Mouse (Mus musculus) heart, adult 2 months (tissue): ENCODE data around the gene Tbrg4. TPM values are rescaled to one million over a fixed set of nuclear protein-coding genes. Genes with fewer than 3 reads are reported as not detected.

Experiments
- DNase-seq, 2 experiments: peaks; one replicate each; pipeline ENCODE4 v3.0.0; 2021
- H3K27ac ChIP-seq: fragments of 200-600 bp; 2 replicates; pipeline ENCODE4 v1.8.1; 2022
- H3K27me3 ChIP-seq: fragments of 200-500 bp; 2 replicates; pipeline ENCODE4 v1.6.1; 2012; ENCODE audit warnings: mild to moderate bottlenecking, low read length, inconsistent platforms, mixed read lengths; ENCODE audit not compliant: control insufficient read depth, insufficient read depth
- H3K36me3 ChIP-seq: fragments of 200-500 bp; 2 replicates; pipeline ENCODE4 v1.6.1; 2012; ENCODE audit warnings: low read length, inconsistent platforms; ENCODE audit not compliant: control insufficient read depth, insufficient read depth
- H3K4me1 ChIP-seq: fragments of 200-500 bp; 2 replicates; pipeline ENCODE4 v1.6.1; 2011; ENCODE audit warnings: low read length; ENCODE audit not compliant: control insufficient read depth, insufficient read depth
- H3K4me3 ChIP-seq: fragments of 200-600 bp; 2 replicates; pipeline ENCODE4 v1.8.1; 2022
- H3K79me2 ChIP-seq: fragments of 200-500 bp; replicated peaks from 2 replicates; pipeline ENCODE4 v1.6.1; 2012; ENCODE audit warnings: mild to moderate bottlenecking, inconsistent platforms, low read length, moderate library complexity, mixed read lengths; ENCODE audit not compliant: control insufficient read depth, insufficient read depth
- H3K9ac ChIP-seq: fragments of 200-500 bp; 2 replicates; pipeline ENCODE4 v1.6.1; 2012; ENCODE audit warnings: low read depth, mild to moderate bottlenecking, control low read depth, inconsistent platforms, low read length, mixed read lengths
- CTCF ChIP-seq: fragments of 200-600 bp; IDR thresholded peaks from 2 replicates; pipeline ENCODE4 v1.8.1; 2022; ENCODE audit warnings: antibody characterized with exemption, mild to moderate bottlenecking, moderate library complexity
- EP300 ChIP-seq: fragments of 200-500 bp; IDR thresholded peaks from 2 replicates; pipeline ENCODE4 v1.6.1; 2011; ENCODE audit warnings: low read depth, low read length, control low read depth; ENCODE audit not compliant: insufficient read depth
- POLR2A ChIP-seq: fragments of 200-500 bp; IDR thresholded peaks from 2 replicates; pipeline ENCODE4 v1.6.1; 2011; ENCODE audit warnings: mild to moderate bottlenecking, low read depth, low read length, control low read depth; ENCODE audit not compliant: insufficient read depth
- WGBS: fragments of 180-500 bp; shearing (Covaris S2); methylation state at CpG from one replicate; pipeline ENCODE4 v1.1.7; 2018; 5-methylcytosine and 5-hydroxymethylcytosine counted together
- intact Hi-C: fragments of 180-260 bp; cut with DNase I; formaldehyde crosslinking; loops from one replicate; pipeline ENCODE4 v1.15.1; 2025
- polyA plus RNA-seq: library from polyadenylated mRNA; depleted of rRNA; stranded (reverse); fragments of >200 nt; gene quantifications from 2 replicates; pipeline ENCODE4 v1.2.3, GENCODE M21; 2012; rRNA removed
- total RNA-seq, 2 experiments: library from RNA; stranded (reverse); gene quantifications; 2 replicates each; pipeline ENCODE4 v1.2.3; 2021

Tbrg4 gene
- total and polyA plus RNA-seq, 3 experiments, result 85.1 to 110 (median 95.8) TPM

- peak; percentile 51 to 61 for DNase-seq
- H3K27me3 ChIP-seq, result no peaks in the 10 kb centered on the region
- peaks cover 9% of the 10 kb centered on the region for H3K4me1 ChIP-seq
- no peak overlapping the region for H3K9ac ChIP-seq
- no peak overlapping the region for H3K4me3 ChIP-seq
- intact Hi-C loops, result no loop called here
- 54% methylated on average over 11 of the region's 11 CpGs for WGBS
- peaks cover 2% of the 10 kb centered on the region for H3K79me2 ChIP-seq
- H3K36me3 ChIP-seq, result peaks cover 4% of the 10 kb centered on the region; the same call in 1 of the 2 replicates
- H3K27ac ChIP-seq, result peak overlapping the region; percentile 23
- TF ChIP-seq CTCF, result peak; percentile 50
- TF ChIP-seq EP300, result no peak
Measured at GRCm38 (mm10) chr11:6568584-6569409, 57.1 kb downstream of the Tbrg4 start.

- TF ChIP-seq EP300 (no peak), CTCF (no peak), POLR2A (no peak)
- H3K27ac ChIP-seq, result peak overlapping the region; percentile 23; the same call in 1 of the 2 replicates
- intact Hi-C loops, result no loop called here
Measured at GRCm38 (mm10) chr11:6567951-6568350, 57.9 kb downstream of the Tbrg4 start.

GRCm38 (mm10) chr11:6566496-6566895 lies 59.4 kb downstream of the Tbrg4 start:
- Histone ChIP-seq H3K4me3 (no peak overlapping the region), H3K4me1 (peaks cover 12% of the 10 kb centered on the region), H3K79me2 (peaks cover 4% of the 10 kb centered on the region), H3K27me3 (no peaks in the 10 kb centered on the region), H3K9ac (no peak overlapping the region), H3K36me3 (peaks cover 4% of the 10 kb centered on the region; the same call in 1 of the 2 replicates), H3K27ac (no peak overlapping the region)
- no peak for TF ChIP-seq POLR2A
- no peak for TF ChIP-seq EP300
- TF ChIP-seq CTCF, result no peak
- intact Hi-C loops, result no loop called here
- WGBS, result 73% methylated on average over 4 of the region's 4 CpGs
- DNase-seq, result no peak

More at GRCm38 (mm10) chr11:6567951-6568350, 57.9 kb downstream of the Tbrg4 start:
- no peak for DNase-seq
- peaks cover 12% of the 10 kb centered on the region for H3K4me1 ChIP-seq
- no peak overlapping the region for H3K9ac ChIP-seq
- peaks cover 4% of the 10 kb centered on the region for H3K79me2 ChIP-seq
- WGBS, result 45% methylated on average over 8 of the region's 8 CpGs
- no peaks in the 10 kb centered on the region for H3K27me3 ChIP-seq
- H3K4me3 ChIP-seq, result no peak overlapping the region
- peaks cover 4% of the 10 kb centered on the region; the same call in 1 of the 2 replicates for H3K36me3 ChIP-seq

Other genes starting within 250 kb of the Tbrg4 start
- gene Zmiz2, start 237.0 kb downstream of the Tbrg4 start, total RNA-seq, result 10 to 100 TPM; 36.6 to 39.3 TPM
- 26.2 and 35.7 TPM in 2 replicates for gene Zmiz2, start 237.0 kb downstream of the Tbrg4 start, polyA plus RNA-seq
- 100 to 1,000 TPM; 304 to 328 TPM for gene Ppia, start 210.6 kb downstream of the Tbrg4 start, total RNA-seq
- gene Ppia, start 210.6 kb downstream of the Tbrg4 start, polyA plus RNA-seq, result 298 and 449 TPM in 2 replicates
- gene H2afv, start 181.6 kb downstream of the Tbrg4 start, total RNA-seq, result 10 to 100 TPM; 75.8 to 80.8 TPM
- gene H2afv, start 181.6 kb downstream of the Tbrg4 start, polyA plus RNA-seq, result 46.3 and 59.2 TPM in 2 replicates
- 10 to 100 TPM; 28.0 to 31.5 TPM for gene Purb, start 150.2 kb downstream of the Tbrg4 start, total RNA-seq
- 5.0 and 9.3 TPM in 2 replicates for gene Purb, start 150.2 kb downstream of the Tbrg4 start, polyA plus RNA-seq
- gene Myo1g, start 105.1 kb downstream of the Tbrg4 start, total RNA-seq, result 1 to 10 TPM; 1.4 TPM
- gene Myo1g, start 105.1 kb downstream of the Tbrg4 start, polyA plus RNA-seq, result 4.1 and 7.2 TPM in 2 replicates
- 10 to 100 TPM; 25.6 to 28.5 TPM for gene Ccm2, start 79.2 kb downstream of the Tbrg4 start, total RNA-seq
- 47.8 and 54.1 TPM in 2 replicates for gene Ccm2, start 79.2 kb downstream of the Tbrg4 start, polyA plus RNA-seq
- gene Nacad, start 20.0 kb downstream of the Tbrg4 start, total RNA-seq, result under 1 TPM; 0.23 to 0.52 TPM
- gene Nacad, start 20.0 kb downstream of the Tbrg4 start, polyA plus RNA-seq, result 0.67 and 1.4 TPM in 2 replicates
- gene Wap, start 12.6 kb upstream of the Tbrg4 start, total RNA-seq, result not detected
- gene Wap, start 12.6 kb upstream of the Tbrg4 start, polyA plus RNA-seq, result not detected in 2 replicates
- gene Ramp3, start 32.5 kb upstream of the Tbrg4 start, total RNA-seq, result 1 to 10 TPM; 6.0 to 7.6 TPM
- 7.6 and 9.5 TPM in 2 replicates for gene Ramp3, start 32.5 kb upstream of the Tbrg4 start, polyA plus RNA-seq
- gene Gm11983, start 211.6 kb upstream of the Tbrg4 start, total RNA-seq, result not detected
- gene Gm11983, start 211.6 kb upstream of the Tbrg4 start, polyA plus RNA-seq, result not detected in 2 replicates